Mouse (Mus musculus) brain, embryonic 14.5 days (tissue): Measurements from ENCODE around the gene Ly6g5b.

Experiments used
- CTCF ChIP-seq: fragments of 200-500 bp; IDR thresholded peaks from 2 replicates; pipeline ENCODE4 v1.5.1; 2012; ENCODE audit warnings: inconsistent platforms, mild to moderate bottlenecking, moderate library complexity, borderline replicate concordance; ENCODE audit not compliant: insufficient read depth, insufficient read length; ENCODE audit errors: extremely low read depth
- POLR2A ChIP-seq: fragments of 200-500 bp; IDR thresholded peaks from 2 replicates; pipeline ENCODE4 v1.6.1; 2012; ENCODE audit warnings: mild to moderate bottlenecking, inconsistent platforms, borderline replicate concordance; ENCODE audit not compliant: poor library complexity, insufficient read depth, insufficient read length, severe bottlenecking; ENCODE audit errors: extremely low read depth

GRCm38 (mm10) chr17:35125081-35125480 lies 9.9 kb upstream of the Ly6g5b start:
- TF ChIP-seq CTCF, result no peak
- TF ChIP-seq POLR2A, result no peak
